Mouse (Mus musculus) hindbrain, embryonic 14.5 days (tissue): ENCODE measurements around the gene Rnf148. TPM values are rescaled to one million over a fixed set of nuclear protein-coding genes. Genes with fewer than 3 reads are reported as not detected.
A peak's percentile ranks its signal among the peaks of the same experiment; 100 is the strongest.

ENCODE experiments used
- ATAC-seq: fragments of 200-750 bp; cut with Nextera tagmentation; 2 replicates; pipeline ENCODE4 v1.8.0; 2017; ENCODE audit warnings: moderate number of reproducible peaks, mild to moderate bottlenecking, moderate TSS enrichment, moderate library complexity; ENCODE audit not compliant: low FRiP score
- DNase-seq: peaks from one replicate; pipeline ENCODE4 v3.0.0-alpha.2; 2015; ENCODE audit warnings: low spot score
- H3K27ac ChIP-seq: fragments of 300-500 bp; sonication (generic); 2 replicates; pipeline ENCODE4 v1.5.1; 2014; ENCODE audit warnings: mild to moderate bottlenecking, moderate library complexity
- H3K27me3 ChIP-seq: fragments of 300-500 bp; sonication (generic); 2 replicates; pipeline ENCODE4 v1.6.1; 2014; ENCODE audit warnings: mild to moderate bottlenecking, low read length, mixed read lengths; ENCODE audit not compliant: control insufficient read depth, insufficient read depth
- H3K36me3 ChIP-seq: fragments of 300-500 bp; sonication (generic); replicated peaks from 2 replicates; pipeline ENCODE4 v1.6.1; 2014; ENCODE audit not compliant: control insufficient read depth, insufficient read depth
- H3K4me1 ChIP-seq: fragments of 300-500 bp; sonication (generic); replicated peaks from 2 replicates; pipeline ENCODE4 v1.6.1; 2014; ENCODE audit warnings: antibody characterized with exemption, low read length, mixed read lengths; ENCODE audit not compliant: control insufficient read depth, insufficient read depth
- H3K4me2 ChIP-seq: fragments of 300-500 bp; sonication (generic); replicated peaks from 2 replicates; pipeline ENCODE4 v1.6.1; 2014; ENCODE audit warnings: mild to moderate bottlenecking, moderate library complexity
- H3K4me3 ChIP-seq: fragments of 300-500 bp; sonication (generic); replicated peaks from 2 replicates; pipeline ENCODE4 v1.5.1; 2014; ENCODE audit warnings: mild to moderate bottlenecking, low read length
- H3K9ac ChIP-seq: fragments of 300-500 bp; sonication (generic); 2 replicates; pipeline ENCODE4 v1.6.1; 2014
- H3K9me3 ChIP-seq: fragments of 300-500 bp; sonication (generic); 2 replicates; pipeline ENCODE4 v1.6.1; 2016; ENCODE audit warnings: low read length; ENCODE audit not compliant: control insufficient read depth
- WGBS: fragments of 180-500 bp; shearing (Covaris S2); extraction: QIAGEN DNeasy Blood & Tissue Kit; methylation state at CpG from one replicate; pipeline ENCODE4 v1.1.7; 2014; 5-methylcytosine and 5-hydroxymethylcytosine counted together
- polyA plus RNA-seq: library from polyadenylated mRNA; unstranded; fragments of >200 nt; fragmentation: Nextera tagmentation; extraction: Ambion mirVana; gene quantifications from 2 replicates; pipeline ENCODE4 v1.2.1, GENCODE M21; 2014

Rnf148 gene
- 0.22 TPM in 1 of 2 replicates, not detected in the other for polyA plus RNA-seq

DNA sequence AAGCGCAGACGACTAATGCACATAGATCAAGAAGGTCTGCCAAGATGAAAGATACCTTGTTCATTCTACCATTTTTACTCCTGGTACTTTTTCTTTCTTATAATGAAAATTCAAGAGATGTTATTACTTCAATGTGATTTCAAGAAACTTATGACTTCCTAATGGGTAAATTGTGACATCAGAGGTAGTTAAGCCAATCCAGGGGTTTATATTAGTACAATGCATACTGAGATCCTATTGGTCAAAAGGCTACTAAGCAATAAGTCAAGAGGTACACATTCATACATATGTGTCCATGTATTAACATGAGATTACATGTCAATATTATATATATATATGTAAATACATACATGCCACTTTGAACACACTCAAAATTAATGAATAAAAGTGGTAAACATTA lies at the start of gene Rnf148:
TSS of gene Rnf148 (minus strand) at position 101 of the 400 bp plus-strand sequence.
- 93% methylated on average over 2 of the region's 2 CpGs for WGBS

DNA sequence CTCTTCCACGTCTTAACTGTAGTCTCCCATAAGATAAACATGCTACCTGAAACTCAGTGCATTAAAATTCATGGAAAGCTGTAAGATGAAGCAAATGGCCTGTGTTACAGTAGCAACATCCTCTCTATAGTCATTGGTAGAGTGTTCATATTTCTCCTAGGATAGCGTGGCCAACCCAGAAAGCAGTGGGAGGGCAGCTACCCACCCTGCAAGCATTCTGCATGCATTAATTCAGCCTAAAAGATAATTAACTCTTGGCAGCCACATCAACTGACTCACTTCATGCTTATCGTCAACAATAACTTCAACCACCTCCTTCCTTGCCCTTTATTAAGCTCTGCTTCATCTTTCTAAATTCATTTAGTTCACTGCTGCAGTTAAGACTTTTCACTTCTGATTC lies 45.9 kb upstream of the Rnf148 start:
- Histone ChIP-seq H3K4me2 (no peak overlapping the region), H3K27me3 (no peaks in the 10 kb centered on the region), H3K4me3 (no peak overlapping the region), H3K9ac (no peak overlapping the region), H3K4me1 (no peaks in the 10 kb centered on the region), H3K36me3 (no peaks in the 10 kb centered on the region), H3K9me3 (no peaks in the 10 kb centered on the region), H3K27ac (no peak overlapping the region)
- 61% methylated on average over 3 of the region's 3 CpGs for WGBS
- DNase-seq (no peak), ATAC-seq (no peak)

More for the DNA sequence above, at the start of gene Rnf148:
- no peak within 1 kb of the TSS for H3K27ac ChIP-seq
- H3K9ac ChIP-seq = no peak within 1 kb of the TSS
- H3K4me1 ChIP-seq = no peaks in the 10 kb centered on the region
- ATAC-seq (no peak), DNase-seq (no peak)
- no peaks in the 10 kb centered on the region for H3K27me3 ChIP-seq
- H3K4me2 ChIP-seq = no peak within 1 kb of the TSS
- H3K4me3 ChIP-seq = no peak within 1 kb of the TSS
- H3K36me3 ChIP-seq = no peaks in the 10 kb centered on the region
- no peaks in the 10 kb centered on the region for H3K9me3 ChIP-seq

DNA sequence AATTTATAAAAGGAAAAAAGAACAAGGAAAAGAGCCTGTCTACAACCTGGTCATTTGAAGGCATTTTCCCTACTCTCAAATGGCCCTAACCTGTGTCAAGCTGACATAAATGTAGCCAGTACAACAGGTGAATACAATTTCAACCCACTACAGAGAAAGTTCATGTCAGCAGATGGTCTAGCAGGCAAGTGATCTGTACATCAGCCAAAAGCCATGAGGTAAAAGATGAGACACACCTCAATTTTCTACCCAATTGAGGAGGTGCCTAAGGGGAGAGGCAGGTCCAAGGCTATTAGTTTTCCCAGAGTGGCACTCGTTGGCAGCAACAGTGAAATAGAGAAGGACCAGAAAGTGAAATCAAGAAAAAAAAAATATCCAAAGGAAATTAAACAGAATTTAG lies 23.2 kb upstream of the Rnf148 start:
- Histone ChIP-seq H3K36me3 (no peaks in the 10 kb centered on the region), H3K4me1 (no peaks in the 10 kb centered on the region), H3K9ac (no peak overlapping the region), H3K4me3 (no peak overlapping the region), H3K27me3 (no peaks in the 10 kb centered on the region), H3K27ac (no peak overlapping the region), H3K4me2 (no peak overlapping the region), H3K9me3 (no peaks in the 10 kb centered on the region)
- DNase-seq = no peak
- ATAC-seq = no peak
- 79% methylated on average over 1 of the region's 1 CpGs for WGBS

DNA sequence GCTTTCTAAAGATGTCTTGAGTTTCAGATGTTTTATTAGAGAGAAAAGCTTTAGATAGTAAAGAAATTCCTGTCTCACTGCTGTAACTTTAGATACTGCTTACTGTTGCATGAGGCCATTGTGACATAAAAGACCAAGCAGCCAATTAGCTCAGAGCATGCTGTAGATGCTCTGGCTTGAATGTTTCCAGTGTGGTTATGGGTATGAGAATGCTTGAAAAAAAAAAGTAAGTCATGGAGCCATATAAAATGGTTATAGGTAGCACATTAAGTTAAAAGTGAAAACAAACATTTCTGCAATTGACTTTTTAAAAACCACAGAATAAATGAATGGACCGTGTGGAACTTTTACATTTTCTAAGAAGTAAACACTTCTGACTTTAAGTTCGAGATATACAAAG lies 4.7 kb downstream of the Rnf148 start, which contains the start of gene Rnf133:
TSS of gene Rnf133 (minus strand) at position 101 of the 400 bp plus-strand sequence.
- no peak within 1 kb of the TSS for H3K4me3 ChIP-seq
- H3K4me1 ChIP-seq = no peaks in the 10 kb centered on the region
- H3K36me3 ChIP-seq = no peaks in the 10 kb centered on the region
- DNase-seq (no peak), ATAC-seq (no peak)
- no peak within 1 kb of the TSS for H3K4me2 ChIP-seq
- WGBS = 98% methylated on average over 2 of the region's 2 CpGs
- H3K27me3 ChIP-seq = no peaks in the 10 kb centered on the region
- H3K9me3 ChIP-seq = no peaks in the 10 kb centered on the region
- H3K9ac ChIP-seq = no peak within 1 kb of the TSS
- H3K27ac ChIP-seq = no peak within 1 kb of the TSS

DNA sequence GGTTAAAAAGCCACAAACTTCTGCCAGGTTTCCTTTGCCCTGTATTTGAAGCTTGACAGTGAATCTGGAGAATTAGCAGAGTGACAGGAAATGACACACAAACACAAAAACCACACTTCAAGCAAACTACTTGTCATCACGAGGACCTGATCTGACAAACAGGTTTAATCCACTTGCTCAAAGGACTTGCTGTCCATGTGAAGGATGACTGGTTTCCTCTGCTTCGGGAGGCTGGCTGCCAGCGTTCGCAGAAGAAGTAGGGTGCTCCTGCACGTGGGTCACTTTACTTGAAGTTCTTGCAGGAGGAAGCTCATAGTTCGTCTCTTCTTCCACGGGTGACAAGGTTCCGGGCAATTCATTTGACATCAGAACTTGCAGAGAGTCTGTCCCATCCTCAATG lies 6.2 kb downstream of the Rnf148 start:
- Histone ChIP-seq H3K9me3 (no peaks in the 10 kb centered on the region), H3K4me2 (no peak overlapping the region), H3K36me3 (no peaks in the 10 kb centered on the region), H3K27ac (no peak overlapping the region), H3K4me3 (no peak overlapping the region), H3K27me3 (no peaks in the 10 kb centered on the region), H3K4me1 (no peaks in the 10 kb centered on the region), H3K9ac (no peak overlapping the region)
- WGBS = 90% methylated on average over 8 of the region's 8 CpGs
- no peak for ATAC-seq
- no peak for DNase-seq

DNA sequence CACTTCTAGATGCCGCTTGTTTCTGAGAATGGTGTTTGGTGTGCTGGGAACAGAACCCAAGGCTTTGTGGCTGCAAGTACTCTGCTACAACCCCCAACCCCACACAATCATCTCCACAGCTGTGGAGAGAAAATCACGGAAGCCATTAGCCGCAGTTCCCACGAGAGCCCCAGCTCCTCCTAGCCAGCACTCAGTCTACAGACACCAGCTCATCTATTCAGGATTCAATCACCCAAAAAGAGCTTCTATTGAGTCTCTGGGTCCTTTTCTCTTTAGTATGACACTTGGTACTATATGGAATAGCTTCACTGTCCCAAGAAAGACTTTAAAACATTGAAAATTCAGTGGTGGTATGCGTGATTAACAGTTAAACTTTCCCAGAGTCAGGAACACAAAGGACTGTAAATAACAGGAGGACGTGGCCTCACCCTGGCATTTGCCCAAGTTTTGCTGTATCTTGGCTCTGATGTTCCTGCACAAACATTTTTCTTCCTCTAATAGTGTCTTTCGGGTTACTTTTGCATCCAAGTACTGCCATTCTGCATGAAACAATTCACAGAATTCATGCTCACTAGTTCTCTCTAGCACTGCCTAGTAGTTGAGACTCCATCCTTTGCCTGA lies 7.2 kb downstream of the Rnf148 start:
- no peaks in the 10 kb centered on the region for H3K36me3 ChIP-seq
- no peaks in the 10 kb centered on the region for H3K4me1 ChIP-seq
- peak; percentile 66; the same call in 1 of the 2 replicates for ATAC-seq
- no peaks in the 10 kb centered on the region for H3K27me3 ChIP-seq
- no peak overlapping the region for H3K4me3 ChIP-seq
- H3K4me2 ChIP-seq = no peak overlapping the region
- H3K27ac ChIP-seq = no peak overlapping the region
- no peaks in the 10 kb centered on the region for H3K9me3 ChIP-seq
- no peak for DNase-seq
- 66% methylated on average over 7 of the region's 7 CpGs for WGBS
- H3K9ac ChIP-seq = no peak overlapping the region

DNA sequence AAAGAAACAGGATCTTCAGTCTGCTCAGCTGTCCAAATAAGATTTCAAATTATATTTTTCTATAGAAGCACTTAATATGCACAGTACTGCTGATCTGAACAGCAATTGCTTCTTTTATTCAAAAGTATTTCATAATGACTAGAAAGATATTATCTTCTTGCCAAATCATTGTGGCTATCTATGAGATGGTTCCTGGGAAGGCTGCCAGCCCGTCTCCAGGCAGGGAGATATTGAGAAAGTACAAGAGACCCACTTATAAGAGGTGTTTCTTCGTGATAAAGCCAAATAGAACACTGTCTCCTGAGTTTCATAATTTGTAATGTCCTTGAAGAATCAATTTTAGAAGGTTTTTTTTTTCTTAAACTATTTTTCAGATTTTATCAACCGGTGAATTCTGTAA lies 17.9 kb downstream of the Rnf148 start:
- Histone ChIP-seq H3K27me3 (no peaks in the 10 kb centered on the region), H3K4me3 (no peak overlapping the region), H3K4me1 (no peaks in the 10 kb centered on the region), H3K27ac (no peak overlapping the region), H3K9me3 (no peaks in the 10 kb centered on the region), H3K36me3 (no peaks in the 10 kb centered on the region), H3K4me2 (no peak overlapping the region), H3K9ac (no peak overlapping the region)
- 73% methylated on average over 3 of the region's 3 CpGs for WGBS
- ATAC-seq (no peak), DNase-seq (no peak)

DNA sequence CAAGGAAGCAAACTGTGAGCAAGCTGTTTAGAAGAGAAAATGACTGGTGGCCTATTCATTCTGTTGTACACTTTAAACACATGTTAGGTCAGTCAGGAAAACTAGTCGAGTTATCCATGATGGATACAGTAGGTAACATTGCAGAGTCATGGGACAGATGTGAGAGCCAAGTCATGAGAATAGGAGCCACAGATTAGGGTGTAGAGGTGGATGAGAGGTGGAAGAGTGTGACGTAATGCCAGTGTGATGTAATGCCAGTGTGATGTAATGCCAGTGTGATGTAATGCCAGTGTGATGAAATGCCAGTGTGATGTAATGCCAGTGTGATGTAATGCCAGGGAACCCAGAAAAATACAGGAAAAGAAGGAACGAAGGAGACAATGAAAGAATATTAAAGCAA lies 19.7 kb downstream of the Rnf148 start:
- H3K27ac ChIP-seq = no peak overlapping the region
- H3K27me3 ChIP-seq = no peaks in the 10 kb centered on the region

DNA sequence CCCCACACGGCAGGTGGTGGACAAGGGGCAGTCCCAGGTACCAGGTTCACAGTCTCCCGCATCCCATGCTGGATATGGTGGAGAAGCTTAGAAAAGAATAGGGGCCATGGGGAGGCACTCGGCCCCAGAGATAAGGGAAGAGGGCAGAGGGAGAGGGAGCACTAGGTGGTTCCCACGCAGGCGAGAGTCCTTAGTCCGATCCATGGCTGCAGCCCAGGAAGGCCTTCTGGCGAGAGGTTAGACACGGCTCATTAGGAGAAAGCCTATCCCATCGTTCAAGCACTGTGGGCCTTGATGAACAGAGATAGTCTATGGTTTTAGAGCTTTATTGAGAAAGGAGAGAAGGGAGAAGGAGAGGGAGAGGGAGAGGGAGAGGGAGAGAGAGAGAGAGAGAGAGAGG lies 20.9 kb downstream of the Rnf148 start:
- ATAC-seq (no peak), DNase-seq (no peak)
- no peaks in the 10 kb centered on the region for H3K36me3 ChIP-seq
- no peaks in the 10 kb centered on the region for H3K9me3 ChIP-seq
- H3K4me2 ChIP-seq = no peak overlapping the region
- H3K27ac ChIP-seq = no peak overlapping the region
- no peak overlapping the region for H3K4me3 ChIP-seq
- H3K9ac ChIP-seq = no peak overlapping the region
- 69% methylated on average over 9 of the region's 9 CpGs for WGBS
- no peaks in the 10 kb centered on the region for H3K4me1 ChIP-seq
- H3K27me3 ChIP-seq = no peaks in the 10 kb centered on the region

More for the DNA sequence above, 19.7 kb downstream of the Rnf148 start:
- DNase-seq (no peak), ATAC-seq (no peak)
- WGBS = 96% methylated on average over 3 of the region's 3 CpGs
- no peak overlapping the region for H3K4me3 ChIP-seq
- no peak overlapping the region for H3K9ac ChIP-seq
- H3K36me3 ChIP-seq = no peaks in the 10 kb centered on the region
- H3K9me3 ChIP-seq = no peaks in the 10 kb centered on the region
- no peaks in the 10 kb centered on the region for H3K4me1 ChIP-seq
- no peak overlapping the region for H3K4me2 ChIP-seq

DNA sequence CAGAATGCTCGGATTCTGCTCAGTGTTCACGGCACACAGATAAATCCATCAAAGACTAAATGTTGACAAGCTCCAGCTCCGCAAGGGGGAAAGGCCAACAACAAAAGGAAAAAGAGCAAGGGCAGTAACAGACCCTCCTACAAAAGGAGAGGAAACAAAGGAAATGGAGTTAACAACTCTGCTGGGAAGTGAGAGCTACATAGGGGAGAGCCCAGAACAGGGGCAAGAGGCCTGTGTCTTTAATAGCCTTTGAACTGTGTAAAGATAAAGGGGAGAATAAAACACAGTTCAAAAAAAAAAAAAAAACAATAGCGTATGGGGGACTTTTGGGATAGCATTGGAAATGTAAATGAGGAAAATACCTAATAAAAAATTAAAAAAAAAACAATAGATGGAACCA lies 24.5 kb downstream of the Rnf148 start:
- H3K4me1 ChIP-seq = no peaks in the 10 kb centered on the region
- H3K4me3 ChIP-seq = no peak overlapping the region
- no peak overlapping the region for H3K9ac ChIP-seq
- 11% methylated on average over 4 of the region's 4 CpGs for WGBS
- H3K27me3 ChIP-seq = no peaks in the 10 kb centered on the region
- no peak overlapping the region for H3K4me2 ChIP-seq
- no peaks in the 10 kb centered on the region for H3K36me3 ChIP-seq
- H3K9me3 ChIP-seq = no peaks in the 10 kb centered on the region
- no peak overlapping the region for H3K27ac ChIP-seq
- ATAC-seq = no peak
- no peak for DNase-seq
